Mouse (Mus musculus) stomach, postnatal 0 days (tissue): ENCODE data around the gene Cdc42bpa. TPM values are rescaled to one million over a fixed set of nuclear protein-coding genes. Genes with fewer than 3 reads are reported as not detected.
A peak's percentile ranks its signal among the peaks of the same experiment; 100 is the strongest.

Experiments
- ATAC-seq: fragments of 200-750 bp; cut with Nextera tagmentation; 2 replicates; pipeline ENCODE4 v1.8.0; 2017; ENCODE audit not compliant: low FRiP score, low TSS enrichment
- DNase-seq: peaks from one replicate; pipeline ENCODE4 v3.0.0-alpha.2; 2016; ENCODE audit warnings: low spot score
- H3K27ac ChIP-seq: fragments of 300-500 bp; sonication (generic); replicated peaks from 2 replicates; pipeline ENCODE4 v1.5.1; 2014; ENCODE audit warnings: mild to moderate bottlenecking, control low read depth
- H3K27me3 ChIP-seq: fragments of 300-500 bp; sonication (generic); 2 replicates; pipeline ENCODE4 v1.6.1; 2014; ENCODE audit warnings: low read length; ENCODE audit not compliant: control insufficient read depth, insufficient read depth
- H3K36me3 ChIP-seq: fragments of 300-500 bp; sonication (generic); 2 replicates; pipeline ENCODE4 v1.6.1; 2014; ENCODE audit warnings: low read length, mixed read lengths; ENCODE audit not compliant: control insufficient read depth, insufficient read depth
- H3K4me1 ChIP-seq: fragments of 300-500 bp; sonication (generic); replicated peaks from 2 replicates; pipeline ENCODE4 v1.6.1; 2014; ENCODE audit warnings: antibody characterized with exemption; ENCODE audit not compliant: control insufficient read depth, insufficient read depth
- H3K4me2 ChIP-seq: fragments of 300-500 bp; sonication (generic); replicated peaks from 2 replicates; pipeline ENCODE4 v1.6.1; 2014; ENCODE audit warnings: low read depth, mild to moderate bottlenecking, control low read depth, moderate library complexity
- H3K4me3 ChIP-seq: fragments of 300-500 bp; sonication (generic); 2 replicates; pipeline ENCODE4 v1.5.1; 2014; ENCODE audit warnings: low read depth, low read length, control low read depth
- H3K9ac ChIP-seq: fragments of 300-500 bp; sonication (generic); 2 replicates; pipeline ENCODE4 v1.6.1; 2014; ENCODE audit warnings: mild to moderate bottlenecking, low read length, control low read depth, mixed read lengths
- H3K9me3 ChIP-seq: fragments of 300-500 bp; sonication (generic); 2 replicates; pipeline ENCODE4 v1.6.1; 2016; ENCODE audit warnings: low read length; ENCODE audit not compliant: control insufficient read depth
- CTCF ChIP-seq: IDR thresholded peaks from 2 replicates; pipeline ENCODE4 v1.5.1; 2016; ENCODE audit warnings: antibody characterized with exemption, low read depth, mild to moderate bottlenecking, moderate library complexity
- EP300 ChIP-seq: optimal IDR thresholded peaks from 2 replicates; pipeline ENCODE3; 2016; ENCODE audit warnings: antibody characterized with exemption
- WGBS: fragments of 180-500 bp; shearing (Covaris S2); extraction: QIAGEN DNeasy Blood & Tissue Kit; methylation state at CpG from one replicate; pipeline ENCODE4 v1.1.7; 2014; 5-methylcytosine and 5-hydroxymethylcytosine counted together
- polyA plus RNA-seq: library from polyadenylated mRNA; unstranded; fragments of >200 nt; fragmentation: Nextera tagmentation; extraction: Ambion mirVana; gene quantifications from 2 replicates; pipeline ENCODE4 v1.2.1, GENCODE M21; 2015

Gene Cdc42bpa
- polyA plus RNA-seq, 1 experiment from 2014 or later = 8.0 TPM

DNA sequence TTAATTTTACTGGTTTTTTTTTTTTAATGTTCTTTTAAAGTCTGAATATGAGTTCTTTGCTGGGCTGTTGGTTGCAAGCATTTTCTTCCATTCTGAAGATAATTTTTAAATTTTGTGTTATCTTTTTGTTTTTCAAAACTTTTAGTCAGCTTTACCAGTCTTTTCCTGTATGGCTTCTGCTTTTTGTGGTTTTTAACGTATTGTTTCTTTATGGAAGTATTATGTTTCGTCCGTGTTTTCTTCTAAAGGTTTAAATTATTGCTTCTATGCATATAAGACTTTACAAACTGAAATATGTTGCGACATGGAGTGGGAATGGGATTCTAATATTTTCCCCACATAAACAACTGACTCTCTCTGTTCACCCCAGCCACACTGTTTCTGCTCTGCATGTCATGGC, 171.9 kb downstream of the Cdc42bpa start:
- Histone ChIP-seq H3K9me3 (no peaks in the 10 kb centered on the region), H3K9ac (no peak overlapping the region), H3K27ac (no peak overlapping the region), H3K27me3 (no peaks in the 10 kb centered on the region), H3K4me2 (no peak overlapping the region), H3K4me3 (no peak overlapping the region), H3K4me1 (no peaks in the 10 kb centered on the region), H3K36me3 (peaks cover 6% of the 10 kb centered on the region)
- WGBS = 87% methylated on average over 4 of the region's 4 CpGs
- TF ChIP-seq EP300 = no peak
- no peak for TF ChIP-seq CTCF
- DNase-seq (no peak), ATAC-seq (no peak)

DNA sequence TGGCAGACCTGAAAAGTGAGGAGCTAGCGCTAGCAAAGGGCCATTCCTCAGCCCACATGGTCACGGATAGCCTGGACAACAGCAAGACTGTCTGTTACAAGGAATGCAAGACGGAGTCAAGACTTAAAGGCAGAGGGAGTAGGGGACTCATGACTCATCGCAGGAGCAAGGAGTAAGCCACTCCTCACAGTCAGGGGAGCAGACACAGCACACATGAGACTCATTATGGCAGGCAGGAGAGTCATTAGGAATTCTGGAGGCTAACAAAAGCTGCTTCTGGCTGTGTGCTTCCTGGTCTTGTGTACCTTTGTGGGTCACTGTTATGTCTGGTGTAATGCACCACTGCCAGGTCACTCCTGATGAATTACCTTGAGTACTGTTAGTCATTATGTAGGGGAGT, 178.9 kb downstream of the Cdc42bpa start:
- 72% methylated on average over 4 of the region's 4 CpGs for WGBS
- no peaks in the 10 kb centered on the region for H3K9me3 ChIP-seq
- H3K36me3 ChIP-seq = peaks cover 23% of the 10 kb centered on the region

DNA sequence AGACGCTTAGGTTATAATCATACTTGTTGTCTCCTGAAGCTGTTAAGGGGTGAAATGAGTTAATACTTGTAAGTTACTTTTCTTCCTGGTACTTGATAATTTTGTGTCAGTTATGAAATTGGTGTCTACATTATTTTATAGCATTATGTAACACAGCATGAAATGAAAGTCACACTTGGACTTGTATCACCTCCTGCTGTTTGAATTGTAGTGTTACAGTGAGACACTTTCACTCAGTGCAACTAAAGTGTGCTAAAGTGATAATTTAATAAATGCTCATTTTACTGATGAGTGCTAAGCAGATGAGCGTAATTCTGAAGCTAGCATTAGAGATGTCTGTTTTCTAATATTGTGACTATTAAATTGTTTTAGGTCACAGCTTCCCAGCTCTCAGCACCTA, 180.7 kb downstream of the Cdc42bpa start:
- TF ChIP-seq EP300 (no peak), CTCF (peak; percentile 52)
- no peaks in the 10 kb centered on the region for H3K9me3 ChIP-seq
- no peaks in the 10 kb centered on the region for H3K27me3 ChIP-seq
- H3K27ac ChIP-seq = no peak overlapping the region
- peaks cover 28% of the 10 kb centered on the region for H3K36me3 ChIP-seq
- WGBS = 91% methylated on average over 2 of the region's 2 CpGs
- H3K4me3 ChIP-seq = no peak overlapping the region
- no peak overlapping the region for H3K9ac ChIP-seq
- H3K4me1 ChIP-seq = no peaks in the 10 kb centered on the region
- ATAC-seq (no peak), DNase-seq (no peak)
- no peak overlapping the region for H3K4me2 ChIP-seq

More for the DNA sequence above, 178.9 kb downstream of the Cdc42bpa start:
- Histone ChIP-seq H3K27me3 (no peaks in the 10 kb centered on the region), H3K4me3 (no peak overlapping the region), H3K27ac (no peak overlapping the region), H3K4me1 (no peaks in the 10 kb centered on the region), H3K4me2 (no peak overlapping the region), H3K9ac (no peak overlapping the region)
- ATAC-seq (no peak), DNase-seq (no peak)
- TF ChIP-seq EP300 (no peak), CTCF (no peak)

DNA sequence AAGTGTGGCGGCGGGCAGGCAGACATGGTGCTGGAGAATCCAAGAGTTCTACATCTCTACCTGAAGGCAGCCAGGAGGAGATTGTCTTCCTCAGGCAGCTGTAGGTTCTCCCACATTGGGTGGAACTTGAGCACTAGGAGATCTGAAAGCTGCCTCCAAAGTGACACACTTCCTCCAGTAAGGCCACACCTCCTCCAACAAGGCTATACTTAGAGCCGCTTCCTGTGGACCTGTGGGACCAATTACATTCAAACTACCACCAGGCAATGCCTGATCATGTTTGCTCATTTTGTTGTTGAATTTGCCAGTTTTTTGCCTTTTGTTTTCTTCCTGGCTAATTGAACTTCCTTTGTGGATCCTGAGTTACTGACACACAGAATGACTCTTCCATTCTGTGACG, 187.8 kb downstream of the Cdc42bpa start:
- TF ChIP-seq CTCF (no peak), EP300 (no peak)
- H3K4me3 ChIP-seq = no peak overlapping the region
- WGBS = 84% methylated on average over 4 of the region's 4 CpGs
- H3K9me3 ChIP-seq = no peaks in the 10 kb centered on the region
- no peak for DNase-seq
- no peaks in the 10 kb centered on the region for H3K4me1 ChIP-seq
- no peaks in the 10 kb centered on the region for H3K27me3 ChIP-seq
- peaks cover 12% of the 10 kb centered on the region; the same call in 1 of the 2 replicates for H3K36me3 ChIP-seq
- no peak overlapping the region for H3K4me2 ChIP-seq
- H3K27ac ChIP-seq = no peak overlapping the region
- H3K9ac ChIP-seq = no peak overlapping the region
- ATAC-seq = no peak

DNA sequence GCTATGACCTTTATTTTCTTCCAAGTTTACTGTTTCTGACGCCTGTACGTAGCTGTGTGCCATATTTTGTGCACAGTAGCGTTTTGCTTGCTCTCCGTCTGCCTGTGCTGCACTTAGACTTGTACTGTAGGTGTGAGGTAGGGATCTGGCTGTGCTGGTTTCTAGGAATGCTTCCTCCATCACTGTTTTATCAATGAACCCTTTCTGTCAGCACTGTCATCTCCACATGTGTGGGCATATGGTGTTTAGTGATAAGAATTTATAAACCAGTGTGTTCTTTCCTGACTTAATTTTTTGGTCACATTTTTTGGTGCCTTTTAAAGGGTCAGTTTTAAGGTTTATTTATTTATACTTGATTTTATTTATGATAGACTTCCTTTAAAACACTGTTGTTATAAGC, 188.3 kb downstream of the Cdc42bpa start:
- H3K4me2 ChIP-seq = no peak overlapping the region
- H3K4me3 ChIP-seq = no peak overlapping the region
- 91% methylated on average over 4 of the region's 4 CpGs for WGBS
- ATAC-seq = no peak
- H3K4me1 ChIP-seq = no peaks in the 10 kb centered on the region
- TF ChIP-seq EP300 (no peak), CTCF (no peak)
- no peak overlapping the region for H3K9ac ChIP-seq
- H3K27me3 ChIP-seq = no peaks in the 10 kb centered on the region
- DNase-seq = no peak
- no peak overlapping the region for H3K27ac ChIP-seq
- H3K9me3 ChIP-seq = no peaks in the 10 kb centered on the region
- H3K36me3 ChIP-seq = peaks cover 11% of the 10 kb centered on the region; the same call in 1 of the 2 replicates

DNA sequence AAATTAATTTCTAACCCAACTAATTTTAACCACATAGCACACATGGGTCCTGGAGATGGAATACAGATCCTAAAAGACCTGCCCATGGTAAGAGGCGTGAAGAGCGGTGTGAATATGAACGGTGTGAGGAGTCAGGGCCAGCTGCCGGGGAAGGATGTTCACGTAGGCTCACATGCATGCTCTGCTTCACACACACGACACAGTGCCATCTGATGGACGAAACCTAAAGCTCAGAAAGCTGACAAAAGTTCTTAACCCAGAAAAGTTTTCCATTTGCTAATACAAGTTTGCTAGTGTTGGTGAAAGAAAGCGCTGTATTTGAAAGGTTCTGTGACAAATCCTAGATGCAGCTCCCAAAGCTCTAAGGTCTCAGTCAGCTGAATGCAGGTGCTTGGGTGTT, 190.9 kb downstream of the Cdc42bpa start:
- Histone ChIP-seq H3K4me3 (no peak overlapping the region), H3K9ac (no peak overlapping the region), H3K27me3 (no peaks in the 10 kb centered on the region), H3K27ac (no peak overlapping the region), H3K4me1 (no peaks in the 10 kb centered on the region), H3K9me3 (no peaks in the 10 kb centered on the region), H3K36me3 (peaks cover 6% of the 10 kb centered on the region; the same call in 1 of the 2 replicates), H3K4me2 (no peak overlapping the region)
- WGBS = 75% methylated on average over 8 of the region's 8 CpGs
- ATAC-seq (no peak), DNase-seq (no peak)
- TF ChIP-seq CTCF (peak; percentile 54), EP300 (no peak)
